Mouse (Mus musculus): Measurements from ENCODE around the gene Myo1f. TPM values are rescaled to one million over a fixed set of nuclear protein-coding genes. Genes with fewer than 3 reads are reported as not detected.

The Myo1f gene
- total and polyA plus RNA-seq, 3 experiments = 0.08 to 0.40 TPM; not detected in 1

GRCm38 (mm10) chr17:33554536-33554935 lies 971 bp upstream of the Myo1f start:
- no peak overlapping the region for H3K4me3 ChIP-seq (ENCODE audit: control insufficient read depth in 1 of 2, insufficient read depth in 1 of 2, low read depth in 2 of 2, low read length in 2 of 2)
- H3K27me3 ChIP-seq (ENCODE audit: control insufficient read depth in 1 of 2, insufficient read depth in 2 of 2, low read length in 2 of 2) = no peaks in the 10 kb centered on the region
- TF ChIP-seq RCOR1 (IDR thresholded peaks at IDR 0.05; ENCODE audit: low read depth, low read length) (peak; percentile 85), NELFE (IDR thresholded peaks at IDR 0.05; ENCODE audit: low read depth, low read length) (no peak)
- H3K36me3 ChIP-seq (ENCODE audit: control insufficient read depth in 1 of 2, insufficient read depth in 2 of 2, low read length in 2 of 2) = peaks cover 0 to 11% of the 10 kb centered on the region in 2 experiments; a peak in 2 of 4 replicates
- H3K4me1 ChIP-seq (ENCODE audit: control insufficient read depth in 1 of 2, insufficient read depth in 2 of 2, low read length in 2 of 2) = peaks cover 0 to 19% of the 10 kb centered on the region in 2 experiments; a peak in 3 of 4 replicates
- peak; percentile 50 for DNase-seq (ENCODE audit: low read depth, low spot score)
- H3K27ac ChIP-seq (ENCODE audit: control insufficient read depth, low read depth, low read length) = no peak overlapping the region
- no peaks in the 10 kb centered on the region for H3K9me3 ChIP-seq (replicated peaks; ENCODE audit: insufficient read depth, low read length)
- H3K9ac ChIP-seq (ENCODE audit: control insufficient read depth, low read depth, low read length, poor library complexity, severe bottlenecking) = no peak overlapping the region
- no peaks in the 10 kb centered on the region for H3K79me2 ChIP-seq (ENCODE audit: control insufficient read depth, insufficient read depth, low read length, poor library complexity)

GRCm38 (mm10) chr17:33557922-33558321 lies 2.4 kb downstream of the Myo1f start:
- peaks cover 0 to 23% of the 10 kb centered on the region in 2 experiments; a peak in 3 of 4 replicates for H3K4me1 ChIP-seq (ENCODE audit: control insufficient read depth in 1 of 2, insufficient read depth in 2 of 2, low read length in 2 of 2)
- no peak overlapping the region for H3K27ac ChIP-seq (ENCODE audit: control insufficient read depth, low read depth, low read length)
- no peaks in the 10 kb centered on the region for H3K79me2 ChIP-seq (ENCODE audit: control insufficient read depth, insufficient read depth, low read length, poor library complexity)
- DNase-seq (ENCODE audit: low read depth, low spot score) = no peak
- H3K27me3 ChIP-seq (ENCODE audit: control insufficient read depth in 1 of 2, insufficient read depth in 2 of 2, low read length in 2 of 2) = no peaks in the 10 kb centered on the region
- H3K36me3 ChIP-seq (ENCODE audit: control insufficient read depth in 1 of 2, insufficient read depth in 2 of 2, low read length in 2 of 2) = peaks cover 0 to 11% of the 10 kb centered on the region in 2 experiments; a peak in 2 of 4 replicates
- H3K4me3 ChIP-seq (ENCODE audit: control insufficient read depth in 1 of 2, insufficient read depth in 1 of 2, low read depth in 2 of 2, low read length in 2 of 2) = no peak overlapping the region
- no peak overlapping the region for H3K9ac ChIP-seq (ENCODE audit: control insufficient read depth, low read depth, low read length, poor library complexity, severe bottlenecking)
- H3K9me3 ChIP-seq (replicated peaks; ENCODE audit: insufficient read depth, low read length) = no peaks in the 10 kb centered on the region
- no peak for TF ChIP-seq HCFC1 (IDR thresholded peaks at IDR 0.05; ENCODE audit: low read depth, low read length)
- TF ChIP-seq MAFK (IDR thresholded peaks at IDR 0.05; ENCODE audit: borderline replicate concordance, low read depth, low read length) = no peak
- no peak for TF ChIP-seq SIN3A (IDR thresholded peaks at IDR 0.05; ENCODE audit: low read length)
- no peak for TF ChIP-seq MAZ (IDR thresholded peaks at IDR 0.05; ENCODE audit: low read depth, low read length)
- no peak for TF ChIP-seq ZKSCAN1 (IDR thresholded peaks at IDR 0.05; ENCODE audit: low read depth, low read length)
- TF ChIP-seq USF2 (IDR thresholded peaks at IDR 0.05; ENCODE audit: borderline replicate concordance in 1 of 2, insufficient read depth in 1 of 2, low read depth in 1 of 2, low read length in 2 of 2) = no peak
- TF ChIP-seq MYC (IDR thresholded peaks at IDR 0.05; ENCODE audit: low read depth, low read length) = no peak
- no peak for TF ChIP-seq ZMIZ1 (IDR thresholded peaks at IDR 0.05; ENCODE audit: low read depth, low read length)
- TF ChIP-seq MXI1 (IDR thresholded peaks at IDR 0.05; ENCODE audit: low read depth, low read length) = no peak
- TF ChIP-seq CTCF (IDR thresholded peaks at IDR 0.05 in 2 of 3, conservative IDR thresholded peaks at IDR 0.05 in 1 of 3; ENCODE audit: control insufficient read depth in 1 of 3, insufficient read depth in 1 of 3, low read depth in 2 of 3, low read length in 3 of 3, poor library complexity in 1 of 3, severe bottlenecking in 1 of 3) = no peak
- no peak for TF ChIP-seq EP300 (IDR thresholded peaks at IDR 0.05; ENCODE audit: low read depth in 1 of 2, low read length in 2 of 2)
- no peak for TF ChIP-seq ZNF384 (IDR thresholded peaks at IDR 0.05; ENCODE audit: low read depth, low read length)
- no peak for TF ChIP-seq NRF1 (IDR thresholded peaks at IDR 0.05; ENCODE audit: insufficient read depth, low read depth, low read length, poor library complexity, severe bottlenecking)
- no peak for TF ChIP-seq SMC3 (IDR thresholded peaks at IDR 0.05; ENCODE audit: low read depth, low read length)
- no peak for TF ChIP-seq MYB (IDR thresholded peaks at IDR 0.05; ENCODE audit: low read depth, low read length)
- TF ChIP-seq ELF1 (IDR thresholded peaks at IDR 0.05; ENCODE audit: low read depth, low read length) = no peak
- TF ChIP-seq RAD21 (IDR thresholded peaks at IDR 0.05; ENCODE audit: low read depth, low read length) = no peak
- TF ChIP-seq TAL1 (IDR thresholded peaks at IDR 0.05; ENCODE audit: low read length) = no peak
- no peak for TF ChIP-seq TBP (IDR thresholded peaks at IDR 0.05; ENCODE audit: low read depth, low read length)

All from MEL (cell line).